Mouse (Mus musculus) bone marrow, adult 2 months (tissue): ENCODE measurements at regions not wholly inside any gene's neighbourhood (a gene's known extent, or its start where the extent isn't known, plus 50 kb on each side); places are given as distances from the start of the nearest gene placed in this dataset.
"Not testable (repeated sequence)": the region's sequence is repeated elsewhere in the genome, so short reads cannot be mapped to it uniquely, and the experiment has no call there.

Experiments used
- CTCF ChIP-seq: fragments of 200-500 bp; IDR thresholded peaks from 2 replicates; pipeline ENCODE4 v1.5.1; 2011; ENCODE audit warnings: low read length, control low read depth; ENCODE audit not compliant: control insufficient read depth, insufficient read depth
- POLR2A ChIP-seq: fragments of 200-500 bp; IDR thresholded peaks from 2 replicates; pipeline ENCODE4 v1.6.1; 2011; ENCODE audit warnings: low read depth, mild to moderate bottlenecking, control low read depth, low read length, borderline replicate concordance; ENCODE audit not compliant: control insufficient read depth

GRCm38 (mm10) chr10:46122409-46122808, 544.8 kb downstream of the Hace1 start:
- TF ChIP-seq CTCF, POLR2A: not testable (repeated sequence)
